Mouse (Mus musculus): Measurements from ENCODE around the gene Jam3. TPM values are rescaled to one million over a fixed set of nuclear protein-coding genes. Genes with fewer than 3 reads are reported as not detected.

The Jam3 gene
- polyA plus RNA-seq, 1 experiment from 2014 or later: 131 TPM

DNA sequence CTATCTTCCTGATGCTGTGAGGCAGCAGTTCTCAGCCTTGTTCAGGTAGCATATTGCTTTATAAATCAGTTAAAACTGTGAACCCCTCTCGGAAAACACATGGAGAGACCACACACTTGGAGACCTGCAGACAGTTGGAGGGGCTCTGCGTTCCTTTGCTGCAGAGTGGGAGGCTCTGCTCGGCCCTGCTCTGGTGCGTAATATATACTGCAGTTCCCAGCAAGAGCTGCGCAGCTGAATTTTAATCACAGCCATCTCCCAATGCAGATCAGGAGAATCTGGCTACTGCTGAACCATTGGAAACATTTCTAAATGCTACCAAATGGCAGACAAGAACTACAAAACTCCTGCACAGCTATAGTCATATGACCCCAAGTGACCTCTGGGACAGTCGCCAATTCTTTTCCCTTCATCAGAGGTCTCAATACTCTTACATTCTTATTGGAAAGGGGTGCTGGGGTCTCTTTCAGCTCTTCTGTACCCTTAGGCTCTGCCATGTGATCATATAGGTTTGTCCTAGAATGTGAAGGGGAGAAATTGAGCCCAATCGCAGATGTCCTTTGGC lies 33.5 kb upstream of the Jam3 start:
- peaks cover 16% of the 10 kb centered on the region for H3K4me1 ChIP-seq (replicated peaks)
- H3K9me3 ChIP-seq: no peaks in the 10 kb centered on the region
- no peaks in the 10 kb centered on the region for H3K36me3 ChIP-seq
- H3K4me2 ChIP-seq: no peak overlapping the region
- H3K27me3 ChIP-seq: no peaks in the 10 kb centered on the region
- H3K9ac ChIP-seq (replicated peaks): no peak overlapping the region
- no peak for ATAC-seq (ENCODE audit: insufficient number of reproducible peaks, insufficient read depth, low FRiP score, low TSS enrichment, low read depth)
- no peak overlapping the region for H3K4me3 ChIP-seq (replicated peaks)
- 80% methylated on average over 7 of the region's 7 CpGs for WGBS
- H3K27ac ChIP-seq: no peak overlapping the region

DNA sequence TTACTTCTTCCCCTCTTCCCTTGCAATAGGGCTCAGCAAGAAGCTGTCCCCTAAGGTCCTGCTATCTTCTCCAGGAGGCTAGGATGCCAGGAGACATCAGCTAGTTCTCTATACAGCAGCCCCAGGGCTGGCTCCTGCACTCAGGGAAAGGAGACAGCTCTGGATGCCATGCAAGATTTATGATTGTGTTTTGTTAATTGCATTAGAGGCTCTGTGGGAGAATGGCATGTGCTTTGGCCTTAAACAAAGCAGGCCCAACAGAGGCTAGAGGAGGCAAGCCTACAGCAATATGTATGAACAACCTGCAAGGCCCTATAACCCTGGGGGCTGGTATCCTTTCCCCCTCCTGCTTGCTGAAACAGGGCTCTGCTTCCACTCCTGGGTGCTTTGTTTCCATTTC lies 30.6 kb upstream of the Jam3 start:
- H3K4me3 ChIP-seq (replicated peaks): no peak overlapping the region
- no peaks in the 10 kb centered on the region for H3K9me3 ChIP-seq
- no peaks in the 10 kb centered on the region for H3K36me3 ChIP-seq
- H3K4me2 ChIP-seq: no peak overlapping the region
- no peak for ATAC-seq (ENCODE audit: insufficient number of reproducible peaks, insufficient read depth, low FRiP score, low TSS enrichment, low read depth)
- no peaks in the 10 kb centered on the region for H3K27me3 ChIP-seq
- no peak overlapping the region for H3K9ac ChIP-seq (replicated peaks)
- no peak overlapping the region for H3K27ac ChIP-seq
- no peaks in the 10 kb centered on the region for H3K4me1 ChIP-seq (replicated peaks)

DNA sequence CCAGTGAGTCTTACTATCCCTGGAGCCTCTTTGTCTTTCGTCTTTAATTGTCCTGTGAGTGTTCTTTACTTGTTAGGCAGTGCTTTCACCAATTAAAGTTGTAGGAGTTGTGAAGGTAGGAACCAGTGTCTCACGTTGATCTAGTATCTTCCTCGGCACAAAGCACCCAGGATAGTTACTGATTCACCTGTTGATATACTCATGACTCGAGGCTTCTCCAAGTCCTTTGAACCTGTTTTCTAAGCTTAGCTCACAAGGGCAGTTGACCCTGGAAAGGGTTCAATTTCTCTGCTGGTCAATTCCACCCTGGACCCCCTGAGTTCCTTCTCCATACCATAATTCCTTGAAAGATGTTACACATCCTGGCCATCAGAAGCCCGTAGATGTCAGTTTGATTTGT lies 26.9 kb upstream of the Jam3 start:
- H3K36me3 ChIP-seq: no peaks in the 10 kb centered on the region
- H3K27me3 ChIP-seq: no peaks in the 10 kb centered on the region
- H3K4me3 ChIP-seq (replicated peaks): no peak overlapping the region
- ATAC-seq (ENCODE audit: insufficient number of reproducible peaks, insufficient read depth, low FRiP score, low TSS enrichment, low read depth): no peak
- no peak overlapping the region for H3K27ac ChIP-seq
- no peaks in the 10 kb centered on the region for H3K9me3 ChIP-seq
- no peak overlapping the region for H3K4me2 ChIP-seq
- H3K9ac ChIP-seq (replicated peaks): no peak overlapping the region
- WGBS: 86% methylated on average over 5 of the region's 5 CpGs
- H3K4me1 ChIP-seq (replicated peaks): no peaks in the 10 kb centered on the region

DNA sequence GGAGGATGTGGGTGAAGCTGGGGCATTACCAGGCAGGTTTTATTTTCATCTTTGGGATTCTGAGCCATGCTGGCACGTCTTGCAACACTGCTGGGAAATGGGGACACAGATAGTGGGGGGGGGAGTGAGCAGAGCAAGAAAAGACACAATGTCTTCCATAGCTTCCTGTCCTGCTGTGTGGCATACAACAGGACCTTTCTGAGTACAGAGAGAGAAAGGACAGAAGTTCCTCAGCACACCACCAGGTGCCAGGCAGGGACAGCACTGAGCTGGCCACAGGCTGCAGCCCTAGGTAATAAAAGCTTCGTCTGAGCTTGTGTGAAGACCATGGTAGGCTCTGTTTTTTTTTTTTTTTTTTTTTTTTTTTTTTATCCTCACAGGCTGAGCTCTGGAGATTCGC lies 25.3 kb upstream of the Jam3 start:
- no peak overlapping the region for H3K9ac ChIP-seq (replicated peaks)
- no peak overlapping the region for H3K27ac ChIP-seq
- 54% methylated on average over 3 of the region's 3 CpGs for WGBS
- H3K9me3 ChIP-seq: no peaks in the 10 kb centered on the region
- no peaks in the 10 kb centered on the region for H3K36me3 ChIP-seq
- no peak for ATAC-seq (ENCODE audit: insufficient number of reproducible peaks, insufficient read depth, low FRiP score, low TSS enrichment, low read depth)
- H3K4me1 ChIP-seq (replicated peaks): no peaks in the 10 kb centered on the region
- no peak overlapping the region for H3K4me3 ChIP-seq (replicated peaks)
- H3K27me3 ChIP-seq: no peaks in the 10 kb centered on the region
- H3K4me2 ChIP-seq: no peak overlapping the region

DNA sequence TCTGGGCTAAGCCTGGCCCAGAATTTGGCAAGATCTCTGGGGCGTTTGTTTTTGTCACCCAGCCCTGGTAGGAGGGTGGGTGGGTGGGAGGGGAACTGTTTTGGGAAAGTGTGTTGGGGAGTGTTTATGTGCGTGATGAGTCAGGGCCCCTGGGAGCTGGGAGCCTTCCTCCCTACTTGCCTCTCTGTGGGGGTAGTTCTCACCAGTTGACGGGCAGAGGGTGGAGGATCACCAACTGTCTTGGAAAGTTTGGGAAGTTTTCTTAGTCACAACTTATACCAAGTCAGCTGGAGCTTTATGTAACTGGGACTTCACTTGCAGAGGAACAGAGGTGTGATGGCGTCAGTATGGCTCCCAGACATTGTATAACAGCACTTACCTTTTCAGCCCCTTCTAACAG lies 23.7 kb upstream of the Jam3 start:
- Histone ChIP-seq H3K4me2 (no peak overlapping the region), H3K27ac (no peak overlapping the region), H3K27me3 (no peaks in the 10 kb centered on the region), H3K9ac (replicated peaks) (no peak overlapping the region), H3K9me3 (no peaks in the 10 kb centered on the region), H3K4me1 (replicated peaks) (0 out of 2 replicates have a peak, but pooled peaks cover 4% of the 10 kb centered on the region), H3K4me3 (replicated peaks) (no peak overlapping the region), H3K36me3 (no peaks in the 10 kb centered on the region)
- ATAC-seq (ENCODE audit: insufficient number of reproducible peaks, insufficient read depth, low FRiP score, low TSS enrichment, low read depth): no peak
- 51% methylated on average over 4 of the region's 4 CpGs for WGBS

DNA sequence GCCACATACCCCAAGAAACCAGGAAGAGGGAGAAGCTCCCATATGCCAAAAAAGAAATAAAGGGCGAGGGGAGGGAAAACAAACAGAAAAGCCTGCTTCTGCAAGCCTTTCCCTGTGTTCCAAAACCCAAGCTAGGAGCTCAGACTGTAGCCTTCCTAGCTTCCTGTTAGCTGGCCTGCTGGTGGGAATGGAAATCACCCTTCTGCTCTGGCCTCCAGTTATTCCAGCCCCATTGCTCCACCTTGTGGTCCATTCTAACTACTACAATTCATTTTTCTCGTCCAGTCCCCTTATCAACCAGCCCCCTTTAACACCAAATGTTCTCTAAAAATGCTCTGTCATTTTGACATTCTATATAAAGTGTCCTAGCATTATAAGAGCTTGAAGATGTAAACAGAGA lies 20.9 kb upstream of the Jam3 start:
- H3K9ac ChIP-seq (replicated peaks): no peak overlapping the region; the same call in 1 of the 2 replicates
- 0 out of 2 replicates have a peak, but pooled peaks cover 5% of the 10 kb centered on the region for H3K4me1 ChIP-seq (replicated peaks)
- no peak overlapping the region for H3K4me2 ChIP-seq
- no peaks in the 10 kb centered on the region for H3K27me3 ChIP-seq
- H3K9me3 ChIP-seq: no peaks in the 10 kb centered on the region
- 4% methylated on average over 2 of the region's 2 CpGs for WGBS
- no peaks in the 10 kb centered on the region for H3K36me3 ChIP-seq
- no peak for ATAC-seq (ENCODE audit: insufficient number of reproducible peaks, insufficient read depth, low FRiP score, low TSS enrichment, low read depth)
- H3K27ac ChIP-seq: no peak overlapping the region
- no peak overlapping the region for H3K4me3 ChIP-seq (replicated peaks)

DNA sequence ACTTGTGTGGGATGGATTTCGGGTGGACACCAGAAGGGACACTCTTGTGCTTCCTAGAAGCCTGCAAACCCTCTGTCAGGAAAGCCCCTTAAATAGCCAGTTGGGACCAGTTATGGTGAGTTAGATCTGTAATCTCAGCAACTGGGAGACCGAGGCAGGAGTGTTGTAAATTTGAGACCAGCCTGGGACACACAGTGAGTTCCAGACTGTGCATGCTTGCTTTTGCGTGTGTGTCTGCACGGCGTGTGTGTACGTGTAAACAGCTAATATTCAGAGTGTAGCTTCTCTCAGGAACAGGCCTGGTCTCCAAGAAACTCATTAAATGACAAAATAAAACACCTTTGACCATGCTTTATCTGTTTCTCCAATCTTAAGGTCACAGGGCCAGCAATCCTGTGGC lies 20.5 kb upstream of the Jam3 start:
- ATAC-seq (ENCODE audit: insufficient number of reproducible peaks, insufficient read depth, low FRiP score, low TSS enrichment, low read depth): no peak
- no peaks in the 10 kb centered on the region for H3K36me3 ChIP-seq
- H3K27me3 ChIP-seq: no peaks in the 10 kb centered on the region
- no peak overlapping the region for H3K27ac ChIP-seq
- H3K4me2 ChIP-seq: no peak overlapping the region
- H3K9me3 ChIP-seq: no peaks in the 10 kb centered on the region
- H3K4me1 ChIP-seq (replicated peaks): 0 out of 2 replicates have a peak, but pooled peaks cover 5% of the 10 kb centered on the region
- H3K9ac ChIP-seq (replicated peaks): no peak overlapping the region; the same call in 1 of the 2 replicates
- H3K4me3 ChIP-seq (replicated peaks): no peak overlapping the region
- 85% methylated on average over 6 of the region's 6 CpGs for WGBS

GRCm38 (mm10) chr9:27175241-27175640 lies 20.0 kb upstream of the Jam3 start:
- no peak for ATAC-seq (ENCODE audit: insufficient number of reproducible peaks, insufficient read depth, low FRiP score, low TSS enrichment, low read depth)
- Histone ChIP-seq H3K4me1 (replicated peaks) (0 out of 2 replicates have a peak, but pooled peaks cover 5% of the 10 kb centered on the region), H3K9me3 (no peaks in the 10 kb centered on the region), H3K9ac (replicated peaks) (no peak overlapping the region), H3K27me3 (no peaks in the 10 kb centered on the region), H3K27ac (peak overlapping the region; percentile 23; the same call in 1 of the 2 replicates), H3K4me2 (no peak overlapping the region), H3K36me3 (no peaks in the 10 kb centered on the region), H3K4me3 (replicated peaks) (no peak overlapping the region)
- 72% methylated on average over 13 of the region's 13 CpGs for WGBS

GRCm38 (mm10) chr9:27174079-27174478 lies 18.9 kb upstream of the Jam3 start:
- ATAC-seq (ENCODE audit: insufficient number of reproducible peaks, insufficient read depth, low FRiP score, low TSS enrichment, low read depth): peak; percentile 78
- Histone ChIP-seq H3K4me1 (replicated peaks) (0 out of 2 replicates have a peak, but pooled peaks cover 5% of the 10 kb centered on the region), H3K27me3 (no peaks in the 10 kb centered on the region), H3K9me3 (no peaks in the 10 kb centered on the region), H3K9ac (replicated peaks) (no peak overlapping the region), H3K36me3 (no peaks in the 10 kb centered on the region), H3K4me2 (no peak overlapping the region), H3K4me3 (replicated peaks) (no peak overlapping the region), H3K27ac (no peak overlapping the region)
- WGBS: 38% methylated on average over 5 of the region's 5 CpGs

GRCm38 (mm10) chr9:27173646-27174045 lies 18.4 kb upstream of the Jam3 start:
- no peak for ATAC-seq (ENCODE audit: insufficient number of reproducible peaks, insufficient read depth, low FRiP score, low TSS enrichment, low read depth)

GRCm38 (mm10) chr9:27172839-27173238 lies 17.6 kb upstream of the Jam3 start:
- no peak for ATAC-seq (ENCODE audit: insufficient number of reproducible peaks, insufficient read depth, low FRiP score, low TSS enrichment, low read depth)
- 0 out of 2 replicates have a peak, but pooled peaks cover 5% of the 10 kb centered on the region for H3K4me1 ChIP-seq (replicated peaks)
- H3K4me2 ChIP-seq: no peak overlapping the region
- H3K27me3 ChIP-seq: no peaks in the 10 kb centered on the region
- no peak overlapping the region for H3K27ac ChIP-seq
- H3K4me3 ChIP-seq (replicated peaks): no peak overlapping the region
- no peak overlapping the region for H3K9ac ChIP-seq (replicated peaks)
- no peaks in the 10 kb centered on the region for H3K36me3 ChIP-seq
- 79% methylated on average over 6 of the region's 6 CpGs for WGBS
- no peaks in the 10 kb centered on the region for H3K9me3 ChIP-seq

More at GRCm38 (mm10) chr9:27173646-27174045, 18.4 kb upstream of the Jam3 start:
- no peaks in the 10 kb centered on the region for H3K27me3 ChIP-seq
- no peak overlapping the region for H3K27ac ChIP-seq
- 57% methylated on average over 2 of the region's 2 CpGs for WGBS
- H3K4me2 ChIP-seq: no peak overlapping the region
- H3K9ac ChIP-seq (replicated peaks): no peak overlapping the region
- H3K4me3 ChIP-seq (replicated peaks): no peak overlapping the region
- no peaks in the 10 kb centered on the region for H3K36me3 ChIP-seq
- no peaks in the 10 kb centered on the region for H3K9me3 ChIP-seq
- H3K4me1 ChIP-seq (replicated peaks): 0 out of 2 replicates have a peak, but pooled peaks cover 5% of the 10 kb centered on the region

DNA sequence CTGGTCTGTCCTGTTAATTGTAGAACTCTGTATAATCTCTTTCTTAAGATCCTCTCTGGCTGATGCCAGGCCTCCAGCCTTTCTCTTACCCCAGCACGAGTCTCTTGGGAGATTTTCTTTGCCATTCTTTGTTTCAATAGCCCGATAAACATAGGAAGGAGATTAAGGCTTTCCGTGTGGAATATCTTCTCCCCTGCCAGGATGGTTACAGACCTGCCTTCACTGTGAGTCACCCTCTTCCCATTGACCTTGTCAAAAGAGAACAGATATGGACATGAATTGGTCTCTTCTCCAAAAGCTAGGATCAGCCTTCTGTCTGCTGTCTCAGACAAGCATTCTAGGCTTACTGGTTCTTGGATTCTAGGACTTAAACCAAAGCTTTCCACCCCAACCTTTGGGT lies 15.5 kb upstream of the Jam3 start:
- H3K27me3 ChIP-seq: no peaks in the 10 kb centered on the region
- 0 out of 2 replicates have a peak, but pooled peaks cover 5% of the 10 kb centered on the region for H3K4me1 ChIP-seq (replicated peaks)
- no peak overlapping the region for H3K4me3 ChIP-seq (replicated peaks)
- no peak overlapping the region for H3K27ac ChIP-seq
- H3K9ac ChIP-seq (replicated peaks): no peak overlapping the region
- no peak for ATAC-seq (ENCODE audit: insufficient number of reproducible peaks, insufficient read depth, low FRiP score, low TSS enrichment, low read depth)
- H3K9me3 ChIP-seq: no peaks in the 10 kb centered on the region
- no peaks in the 10 kb centered on the region for H3K36me3 ChIP-seq
- H3K4me2 ChIP-seq: no peak overlapping the region
- 88% methylated on average over 3 of the region's 3 CpGs for WGBS
